Mouse (Mus musculus): ENCODE measurements around the gene Ptprn. TPM values are rescaled to one million over a fixed set of nuclear protein-coding genes. Genes with fewer than 3 reads are reported as not detected.

Ptprn gene
- polyA plus RNA-seq, 1 experiment: 1.4 TPM

DNA sequence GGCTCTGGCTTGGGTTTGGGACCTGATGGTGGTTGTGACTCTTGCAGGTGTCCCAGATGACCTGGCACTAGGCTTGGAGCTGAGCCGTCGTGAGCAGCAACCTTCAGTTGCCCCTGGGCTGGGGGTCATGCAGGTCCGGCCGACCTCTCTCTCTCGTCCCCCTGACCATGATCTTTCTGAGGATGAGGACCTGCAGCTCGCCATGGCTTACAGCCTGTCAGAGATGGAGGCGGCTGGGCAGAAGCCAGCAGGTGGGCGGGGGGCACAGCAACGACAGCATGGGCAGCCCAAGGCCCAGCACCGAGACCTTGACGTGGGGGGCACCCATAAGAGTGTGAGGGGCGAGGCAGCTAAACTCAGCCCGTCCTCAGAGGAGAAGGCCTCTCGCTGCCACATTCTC lies 20.9 kb downstream of the Ptprn start:
- no peak for TF ChIP-seq GATA1 (IDR thresholded peaks at IDR 0.05; ENCODE audit: low read length)

DNA sequence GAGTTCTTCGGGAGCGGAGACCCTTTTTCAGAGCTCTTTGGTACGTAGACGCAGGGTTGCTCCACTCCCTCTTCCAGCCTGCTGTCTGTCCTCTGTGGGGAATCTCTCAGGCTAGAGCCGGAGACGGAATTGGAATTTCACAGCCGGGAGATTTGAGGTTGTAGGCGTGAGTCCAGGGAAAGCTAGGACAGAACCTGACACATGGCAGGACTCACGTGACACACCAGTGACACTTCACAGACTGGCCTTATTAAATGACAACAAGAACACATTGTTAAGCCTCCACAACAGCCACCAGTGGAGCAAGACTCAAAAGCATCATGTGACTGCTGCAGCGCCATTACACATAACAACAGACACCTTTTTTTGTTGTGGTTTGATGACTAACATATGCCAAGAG lies 24.7 kb downstream of the Ptprn start:
- TF ChIP-seq GATA1 (IDR thresholded peaks at IDR 0.05; ENCODE audit: low read length): no peak

DNA sequence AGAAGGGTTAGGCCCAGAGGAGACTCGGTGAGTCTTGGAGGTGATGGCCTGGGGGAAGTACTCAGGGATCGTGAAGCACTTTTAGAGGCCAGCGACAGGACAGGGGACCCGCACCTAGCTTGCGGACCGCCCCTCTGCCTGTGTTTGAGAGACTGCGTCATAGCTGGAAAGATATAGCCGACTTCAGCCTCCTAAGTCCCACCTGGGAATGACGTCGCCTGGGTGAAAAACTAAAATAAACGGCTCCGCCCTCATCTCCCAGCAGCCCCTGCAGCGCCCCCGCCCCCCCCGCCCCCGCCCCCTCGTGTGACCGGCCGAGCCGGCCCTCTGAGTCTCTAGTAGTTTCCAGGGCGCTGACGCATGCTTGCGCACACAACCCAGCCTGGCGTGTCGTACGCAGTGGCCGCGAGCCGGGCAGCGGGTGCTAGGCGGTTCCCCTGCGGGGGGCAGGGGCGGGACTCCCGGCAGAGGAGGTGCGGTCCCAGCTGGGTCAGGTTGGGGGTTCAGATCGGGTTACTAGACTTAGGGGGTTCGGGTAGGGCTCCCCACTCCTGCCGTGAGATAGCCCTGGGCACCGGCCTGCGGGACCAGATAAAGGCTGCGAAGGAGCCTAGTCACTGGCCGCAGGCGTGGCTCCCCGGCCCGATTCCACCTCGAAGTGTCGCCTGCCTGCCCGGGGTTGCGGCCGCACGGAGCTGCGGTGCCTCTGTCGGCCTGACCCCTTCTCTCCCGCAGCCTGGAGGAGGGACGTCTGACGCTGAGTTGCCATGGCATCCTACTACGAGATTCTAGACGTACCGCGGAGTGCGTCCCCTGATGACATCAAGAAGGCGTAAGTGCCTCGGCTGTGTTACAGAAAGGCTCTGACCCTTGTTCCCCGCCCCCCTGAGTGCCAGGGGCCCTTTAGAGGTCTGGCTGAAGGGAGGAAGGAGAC lies 27.9 kb downstream of the Ptprn start, which contains the start of gene Dnajb2:
Gene Dnajb2, plus strand, starts transcription at position 290 of the 934 bp plus-strand sequence.
- no peak for TF ChIP-seq GATA1 (IDR thresholded peaks at IDR 0.05; ENCODE audit: low read length)

DNA sequence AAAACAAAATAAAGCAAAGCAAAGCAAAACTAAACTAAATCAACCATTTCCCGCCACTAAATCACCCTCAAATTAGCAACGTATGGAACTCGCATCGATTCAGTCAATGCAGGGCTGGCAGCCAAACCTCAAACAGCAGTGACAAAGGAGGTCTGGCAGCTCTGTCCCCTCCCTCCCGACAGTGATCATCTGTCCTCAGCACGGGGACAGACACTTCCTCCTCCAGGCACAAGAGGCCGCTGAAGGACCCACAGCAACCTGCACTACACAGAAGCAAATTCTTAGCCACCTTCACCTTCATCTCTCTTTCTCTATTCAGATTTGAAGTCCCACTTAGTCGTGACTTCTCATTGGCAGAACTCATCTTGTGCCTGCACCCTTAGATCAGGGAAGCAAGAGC lies 29.7 kb downstream of the Ptprn start:
- TF ChIP-seq GATA1 (IDR thresholded peaks at IDR 0.05; ENCODE audit: low read length): no peak

DNA sequence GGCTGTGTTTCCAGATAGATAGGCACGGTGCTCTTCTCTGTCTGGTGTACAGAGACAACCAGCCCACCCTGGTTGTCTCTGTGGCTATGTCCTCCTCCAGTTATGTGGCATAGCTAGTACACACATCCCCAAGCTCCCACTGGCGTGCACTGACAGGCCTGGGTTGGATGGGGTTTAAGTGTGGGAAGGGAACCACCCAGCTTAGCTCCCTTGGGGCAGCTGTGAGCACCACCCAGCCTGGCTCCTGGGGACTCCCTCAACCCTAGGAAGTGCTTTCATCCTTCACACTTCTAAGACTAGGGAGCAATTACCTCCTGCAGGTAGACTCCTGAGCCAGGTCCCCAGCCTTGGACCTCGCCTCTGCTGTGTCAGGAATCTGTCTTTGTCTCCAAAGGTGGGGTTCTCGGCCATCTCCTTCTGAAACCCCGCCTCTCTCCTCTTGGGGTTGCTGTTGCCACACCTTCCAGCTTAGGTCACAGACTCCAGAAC lies 32.6 kb downstream of the Ptprn start, which contains the start of gene A630095N17Rik:
Gene A630095N17Rik, minus strand, starts transcription at position 439 of the 489 bp plus-strand sequence.
- no peak for TF ChIP-seq GATA1 (IDR thresholded peaks at IDR 0.05; ENCODE audit: low read length)

DNA sequence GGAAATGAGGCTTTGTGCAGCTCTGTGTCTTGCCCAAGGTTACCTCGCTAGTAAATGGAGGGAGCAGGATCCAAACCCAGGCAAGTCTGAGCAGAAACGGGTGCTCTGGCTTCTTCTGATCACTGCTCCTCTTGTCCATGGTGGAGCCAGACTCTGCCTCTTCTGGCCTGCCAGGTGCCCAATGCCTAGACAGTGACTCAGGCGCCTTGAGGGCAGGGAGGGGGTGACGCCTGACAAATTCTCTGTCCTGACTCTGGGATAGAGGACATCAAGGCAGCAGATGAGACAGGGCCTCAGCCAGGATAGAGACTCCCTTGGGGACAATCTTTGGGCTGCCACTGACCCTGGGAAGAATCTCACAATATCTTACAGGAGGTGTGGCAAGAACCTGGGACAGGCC lies 33.1 kb downstream of the Ptprn start:
- TF ChIP-seq GATA1 (IDR thresholded peaks at IDR 0.05; ENCODE audit: low read length): no peak

DNA sequence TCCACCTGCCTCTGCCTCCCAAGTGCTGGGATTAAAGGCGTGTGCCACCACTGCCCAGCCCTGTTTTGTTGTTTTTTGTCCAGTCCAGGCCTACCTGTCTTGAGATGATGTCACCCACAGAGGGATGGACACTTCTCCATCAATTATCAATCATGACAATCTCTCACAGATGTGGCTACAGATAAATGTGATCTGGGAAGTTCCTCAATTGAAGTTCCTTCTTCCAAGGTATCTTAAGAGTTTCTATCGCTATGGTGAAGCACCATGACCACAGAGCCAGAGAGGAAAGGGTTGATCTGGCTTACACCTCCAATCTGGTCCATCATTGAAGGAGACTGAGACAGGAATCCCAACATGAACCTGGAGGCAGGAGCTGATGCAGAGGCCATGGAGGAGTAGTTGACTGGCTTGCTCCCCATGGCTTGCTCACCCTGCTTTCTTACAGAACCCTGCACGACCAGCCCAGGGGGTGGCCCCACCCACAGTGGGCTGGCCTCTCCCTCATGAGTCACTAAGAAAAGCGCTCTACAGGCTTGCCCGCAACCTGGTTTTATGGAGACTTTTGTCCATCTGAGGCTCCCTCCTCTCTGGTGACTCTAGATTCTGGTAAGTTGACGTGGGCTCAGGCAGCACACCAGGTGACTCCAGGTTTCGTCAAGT lies 33.8 kb downstream of the Ptprn start:
- no peak for TF ChIP-seq GATA1 (IDR thresholded peaks at IDR 0.05; ENCODE audit: low read length)

DNA sequence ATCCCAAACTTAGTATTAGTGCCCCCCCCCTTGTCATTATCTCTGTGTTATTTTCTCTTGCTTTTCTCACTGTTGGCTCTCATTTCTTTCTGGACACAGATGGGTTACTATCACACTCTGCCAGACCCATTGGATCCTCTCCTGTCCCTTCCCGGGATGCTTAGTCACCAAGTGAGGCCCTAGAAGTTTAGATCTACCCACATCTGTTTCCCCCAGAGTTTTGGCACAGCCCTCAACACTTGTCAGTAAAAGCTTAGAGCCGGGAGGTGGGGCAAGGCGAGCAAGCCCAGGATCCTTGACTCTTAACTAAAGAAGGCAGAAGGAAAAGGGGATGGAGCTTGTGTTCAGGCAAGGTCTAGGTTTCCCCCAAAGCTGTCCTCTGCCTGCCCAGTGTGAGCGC lies 35.1 kb downstream of the Ptprn start:
- no peak for TF ChIP-seq GATA1 (IDR thresholded peaks at IDR 0.05; ENCODE audit: low read length)

DNA sequence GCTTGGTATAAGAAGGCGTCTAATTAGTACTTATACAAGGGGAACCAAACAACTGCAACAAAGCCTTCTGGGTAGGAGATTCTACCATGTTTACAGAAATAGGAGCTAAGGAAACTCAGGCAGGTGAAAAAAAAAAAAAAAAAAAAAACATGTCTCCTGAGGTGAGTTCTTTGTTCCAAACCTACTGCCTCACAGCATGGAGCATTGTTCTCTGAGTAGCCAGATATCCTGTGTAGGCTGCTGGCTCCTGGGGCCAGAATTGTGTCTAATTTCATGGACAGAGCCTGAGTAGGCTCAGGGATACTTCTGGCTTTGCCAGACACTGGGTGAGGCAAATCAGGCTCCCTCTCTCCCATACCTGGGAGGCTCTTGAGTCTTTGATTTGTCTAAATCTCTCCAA lies 36.6 kb downstream of the Ptprn start:
- TF ChIP-seq GATA1 (IDR thresholded peaks at IDR 0.05; ENCODE audit: low read length): no peak

DNA sequence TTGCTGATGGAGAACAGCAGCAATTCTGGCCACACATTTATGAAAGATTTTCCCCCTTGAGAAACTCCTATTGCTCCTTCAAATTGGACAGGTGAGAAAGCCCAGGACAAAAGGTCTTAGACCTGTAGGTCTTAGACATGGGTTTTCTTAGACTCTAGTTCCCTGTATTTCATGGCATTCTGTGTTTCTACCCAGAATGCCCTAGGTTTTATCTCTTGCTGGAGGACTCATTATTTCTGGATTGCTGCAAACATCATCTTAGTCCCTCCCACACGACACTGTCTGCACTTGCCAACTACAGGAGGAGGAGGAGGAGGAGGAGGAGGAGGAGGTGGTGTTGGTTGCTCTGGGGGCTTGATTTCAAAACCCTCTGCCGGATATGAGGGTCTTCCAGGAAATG lies 38.2 kb downstream of the Ptprn start:
- no peak for TF ChIP-seq GATA1 (IDR thresholded peaks at IDR 0.05; ENCODE audit: low read length)

DNA sequence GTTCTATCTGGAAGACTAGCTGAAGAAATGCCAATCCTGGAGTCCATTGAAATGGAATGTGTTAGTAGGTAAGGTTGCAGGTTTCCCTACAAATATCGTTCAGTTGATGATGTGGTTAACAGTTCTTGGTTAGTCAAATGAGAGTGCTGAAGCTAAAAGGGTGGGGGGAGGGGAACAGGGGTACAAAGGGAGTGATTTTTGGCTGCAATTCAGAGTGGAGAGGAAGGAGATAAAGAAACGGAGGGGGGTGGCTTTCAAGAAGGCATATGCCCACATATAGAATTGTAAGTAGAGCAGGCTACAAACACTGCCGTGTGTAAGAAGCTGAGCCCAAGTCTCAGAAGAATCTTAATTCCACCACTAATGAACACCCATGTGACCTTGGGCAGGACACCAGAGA lies 38.8 kb downstream of the Ptprn start:
- TF ChIP-seq GATA1 (IDR thresholded peaks at IDR 0.05; ENCODE audit: low read length): no peak

DNA sequence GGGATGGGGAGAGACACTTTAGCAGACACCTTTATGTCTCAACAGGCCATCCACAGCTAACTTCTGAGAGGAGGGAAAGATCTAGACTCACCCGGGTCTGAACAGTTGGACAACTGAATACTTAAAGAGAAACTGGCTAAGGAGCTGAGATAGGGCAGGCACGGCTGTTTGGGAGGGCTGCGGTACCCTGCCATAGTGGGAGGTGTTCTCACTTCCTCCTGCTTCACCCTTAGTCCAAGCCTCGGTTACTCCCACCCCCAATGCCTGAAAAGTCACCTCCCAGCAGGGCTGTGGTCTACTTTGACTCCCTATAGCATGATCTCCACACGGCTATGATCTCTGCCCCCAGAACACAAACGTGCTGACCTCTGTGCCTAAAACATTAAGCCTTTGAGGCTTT lies 40.8 kb downstream of the Ptprn start:
- TF ChIP-seq GATA1 (IDR thresholded peaks at IDR 0.05; ENCODE audit: low read length): no peak

DNA sequence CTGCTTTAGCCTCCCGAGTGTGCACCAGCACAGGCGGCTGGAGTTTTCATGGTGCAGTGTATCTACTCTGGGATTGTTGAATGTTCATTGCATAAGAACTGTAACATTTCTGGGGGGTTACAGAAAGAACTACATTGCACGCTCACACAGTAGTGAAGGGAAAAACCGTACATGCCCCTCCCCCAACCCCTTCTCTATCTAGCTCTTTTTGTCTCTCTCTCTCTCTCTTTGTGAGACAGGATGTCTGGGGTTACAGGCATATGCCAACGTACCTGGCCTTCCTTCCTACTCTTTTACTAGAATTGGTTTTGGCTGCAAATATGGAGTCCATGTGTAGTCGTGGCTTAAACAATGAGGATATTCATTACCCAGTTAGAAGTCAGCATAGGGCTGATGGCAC lies 41.4 kb downstream of the Ptprn start:
- no peak for TF ChIP-seq GATA1 (IDR thresholded peaks at IDR 0.05; ENCODE audit: low read length)

DNA sequence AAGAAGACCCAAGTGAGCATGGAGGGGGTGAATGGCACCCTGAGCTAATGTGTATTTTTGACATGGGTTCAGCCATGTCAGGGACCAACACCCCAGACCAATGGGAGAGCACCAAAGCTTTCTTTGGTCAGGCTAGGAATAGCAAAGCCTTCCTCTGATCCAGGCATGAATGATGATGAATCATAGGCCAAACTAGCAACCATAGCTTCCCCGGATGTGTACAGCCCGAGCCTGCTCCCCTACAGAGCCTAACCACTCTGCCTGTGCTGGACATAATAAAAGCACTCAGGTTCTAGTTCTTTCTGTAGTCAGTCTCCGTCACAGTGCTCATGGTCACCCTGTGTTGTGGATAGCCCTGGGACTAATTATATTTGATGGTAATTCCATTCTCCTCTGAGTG lies 42.8 kb downstream of the Ptprn start:
- no peak for TF ChIP-seq GATA1 (IDR thresholded peaks at IDR 0.05; ENCODE audit: low read length)

DNA sequence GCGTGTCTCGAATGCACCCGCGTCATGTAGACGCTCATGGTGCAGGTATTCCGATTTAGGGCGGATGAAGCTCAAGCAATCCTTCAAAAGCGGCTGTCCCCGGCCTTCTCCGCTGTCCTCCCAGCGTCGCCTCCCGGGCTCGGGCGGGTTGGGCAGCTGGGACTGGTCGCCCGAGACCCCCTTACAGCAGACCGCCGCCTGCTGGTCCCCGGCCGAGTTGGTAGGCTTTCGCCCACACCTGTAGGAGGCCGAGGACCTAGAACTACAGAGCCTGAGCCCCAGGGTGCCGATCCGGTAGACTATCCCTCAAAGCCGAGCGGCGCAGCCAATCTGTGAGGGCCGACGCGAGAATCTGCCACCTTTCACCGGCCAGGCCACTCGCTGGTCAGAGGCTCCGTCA lies 44.8 kb downstream of the Ptprn start, which contains the start of gene Tuba4a:
Gene Tuba4a, minus strand, starts transcription at position 335 of the 400 bp plus-strand sequence.
- no peak for TF ChIP-seq GATA1 (IDR thresholded peaks at IDR 0.05; ENCODE audit: low read length)

DNA sequence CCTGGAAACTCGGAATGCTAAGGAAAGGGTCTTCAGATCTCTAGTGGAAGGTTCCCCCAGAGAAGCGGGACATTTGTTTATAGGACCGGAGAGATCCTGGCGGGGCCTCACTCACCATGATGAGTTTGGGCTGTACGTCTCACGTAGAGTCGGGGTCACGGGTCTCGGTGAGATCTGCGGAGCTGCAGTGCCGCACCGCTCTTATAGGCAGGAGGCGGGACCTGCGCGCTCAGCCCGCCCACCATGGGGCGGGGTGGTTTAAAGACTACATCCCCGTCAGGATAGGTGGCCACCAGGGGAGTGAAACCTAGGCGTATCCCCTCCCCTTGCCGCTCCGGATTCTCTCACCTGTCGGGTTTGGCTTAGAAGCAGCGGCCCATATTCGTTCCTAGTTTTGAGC lies 45.2 kb downstream of the Ptprn start:
- TF ChIP-seq GATA1 (IDR thresholded peaks at IDR 0.05; ENCODE audit: low read length): no peak
